Mouse (Mus musculus) ovary, adult 18-20 months (tissue): ENCODE data around the gene Srgap3.
"Not testable (repeated sequence)": the region's sequence is repeated elsewhere in the genome, so short reads cannot be mapped to it uniquely, and the experiment has no call there.

Experiments used
- DNase-seq: peaks from one replicate; pipeline ENCODE4 v3.0.0; 2022; ENCODE audit warnings: low spot score, mixed read lengths

Srgap3 gene

DNA sequence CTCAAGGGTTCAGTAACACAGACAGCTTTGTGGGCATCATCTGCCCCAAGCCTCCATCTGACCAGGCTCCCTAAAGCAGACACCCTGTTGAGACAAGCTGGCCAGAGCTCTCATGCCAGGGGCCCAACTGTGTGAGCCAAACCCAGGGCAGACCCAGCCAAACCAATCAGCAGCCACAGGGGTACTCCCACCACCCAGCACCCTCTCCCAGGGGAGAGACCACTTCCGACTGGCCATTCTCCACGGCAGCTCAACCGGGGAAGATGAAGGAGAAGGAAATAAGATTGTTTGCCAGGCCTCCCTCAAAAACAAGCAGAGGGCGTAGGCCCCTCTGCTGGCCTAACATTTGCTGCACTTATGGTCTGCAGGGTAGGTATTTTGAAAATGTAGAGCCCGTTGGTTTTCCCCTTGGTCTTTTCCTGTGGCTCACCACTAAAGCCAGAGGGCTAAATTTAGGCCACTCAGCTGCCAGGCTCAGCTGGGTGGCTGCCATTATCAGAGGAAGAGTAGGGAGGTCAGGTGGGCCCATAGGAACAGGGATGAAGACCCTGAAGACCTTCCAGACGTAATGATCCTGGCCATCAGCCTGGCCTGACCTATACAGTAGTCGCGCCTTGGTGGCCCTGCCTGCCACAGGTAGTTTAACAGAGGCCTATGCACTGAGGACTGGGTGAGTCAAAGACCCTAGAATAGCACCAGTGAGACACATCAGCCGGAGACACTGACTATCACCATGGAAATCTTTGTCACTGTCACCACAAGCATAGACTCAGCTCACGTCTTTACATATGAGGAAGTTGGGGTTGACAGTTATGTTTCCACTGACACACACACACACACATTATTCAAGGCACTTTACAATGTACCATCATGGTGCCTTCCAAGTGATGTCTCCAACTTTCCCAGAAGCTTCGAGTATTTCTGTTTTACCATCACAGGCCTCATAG, 85.4 kb downstream of the Srgap3 start:
- DNase-seq = no peak

DNA sequence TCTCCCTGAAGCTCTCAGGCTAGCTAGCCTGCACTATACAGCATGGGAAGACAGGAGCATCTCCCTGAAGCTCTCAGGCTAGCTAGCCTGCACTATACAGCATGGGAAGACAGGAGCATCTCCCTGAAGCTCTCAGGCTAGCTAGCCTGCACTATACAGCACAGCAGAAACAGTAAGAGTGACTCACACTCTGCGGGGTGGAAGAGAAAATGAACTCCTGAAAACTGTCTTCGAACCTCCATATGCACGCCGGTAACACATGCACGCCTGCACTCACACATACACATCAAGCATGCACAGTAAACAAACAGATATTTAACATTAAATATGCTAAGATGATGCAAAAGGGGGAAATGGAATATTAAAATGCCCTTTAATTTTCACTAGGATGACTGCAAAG, 86.8 kb downstream of the Srgap3 start:
- DNase-seq = not testable (repeated sequence)

DNA sequence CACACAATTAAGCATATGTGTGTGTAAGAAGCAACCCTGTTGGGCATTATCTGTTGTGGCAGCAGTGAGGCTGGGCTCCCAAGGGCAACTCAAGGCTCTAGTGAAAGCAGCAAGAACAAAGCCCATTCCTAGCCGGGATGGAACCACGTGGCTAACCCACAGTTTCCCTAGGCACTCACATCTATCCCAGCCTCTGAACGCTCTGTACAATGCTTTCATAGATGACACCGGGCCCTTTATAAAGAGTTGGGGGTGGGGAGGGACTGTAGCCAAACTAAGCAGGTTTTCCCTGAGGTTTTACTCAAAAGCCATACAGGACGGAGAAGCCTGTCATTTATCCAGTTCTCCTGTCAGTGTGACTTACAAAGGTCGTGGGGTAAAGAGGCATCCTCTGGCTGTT, 90.0 kb downstream of the Srgap3 start:
- peak; percentile 41 for DNase-seq

DNA sequence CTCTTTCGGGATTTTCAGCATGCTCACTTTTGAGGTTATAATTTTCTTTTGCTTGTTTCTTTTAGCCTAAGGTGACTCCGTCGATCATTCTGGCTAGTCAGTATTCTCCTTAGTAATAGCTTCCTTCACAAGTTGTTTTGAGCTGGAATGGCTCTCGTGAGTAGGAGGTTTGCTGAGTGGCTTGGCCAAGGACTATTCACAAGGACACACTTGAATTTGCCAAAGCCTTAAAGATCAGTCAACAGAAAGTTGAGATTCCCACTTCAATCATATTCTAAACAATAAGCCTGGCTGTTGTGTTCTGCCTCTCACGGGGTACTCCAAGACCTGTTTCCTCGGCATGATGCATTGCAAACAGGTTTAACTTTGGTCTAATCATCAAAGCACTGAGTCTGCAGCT, 91.9 kb downstream of the Srgap3 start:
- DNase-seq = peak; percentile 44

DNA sequence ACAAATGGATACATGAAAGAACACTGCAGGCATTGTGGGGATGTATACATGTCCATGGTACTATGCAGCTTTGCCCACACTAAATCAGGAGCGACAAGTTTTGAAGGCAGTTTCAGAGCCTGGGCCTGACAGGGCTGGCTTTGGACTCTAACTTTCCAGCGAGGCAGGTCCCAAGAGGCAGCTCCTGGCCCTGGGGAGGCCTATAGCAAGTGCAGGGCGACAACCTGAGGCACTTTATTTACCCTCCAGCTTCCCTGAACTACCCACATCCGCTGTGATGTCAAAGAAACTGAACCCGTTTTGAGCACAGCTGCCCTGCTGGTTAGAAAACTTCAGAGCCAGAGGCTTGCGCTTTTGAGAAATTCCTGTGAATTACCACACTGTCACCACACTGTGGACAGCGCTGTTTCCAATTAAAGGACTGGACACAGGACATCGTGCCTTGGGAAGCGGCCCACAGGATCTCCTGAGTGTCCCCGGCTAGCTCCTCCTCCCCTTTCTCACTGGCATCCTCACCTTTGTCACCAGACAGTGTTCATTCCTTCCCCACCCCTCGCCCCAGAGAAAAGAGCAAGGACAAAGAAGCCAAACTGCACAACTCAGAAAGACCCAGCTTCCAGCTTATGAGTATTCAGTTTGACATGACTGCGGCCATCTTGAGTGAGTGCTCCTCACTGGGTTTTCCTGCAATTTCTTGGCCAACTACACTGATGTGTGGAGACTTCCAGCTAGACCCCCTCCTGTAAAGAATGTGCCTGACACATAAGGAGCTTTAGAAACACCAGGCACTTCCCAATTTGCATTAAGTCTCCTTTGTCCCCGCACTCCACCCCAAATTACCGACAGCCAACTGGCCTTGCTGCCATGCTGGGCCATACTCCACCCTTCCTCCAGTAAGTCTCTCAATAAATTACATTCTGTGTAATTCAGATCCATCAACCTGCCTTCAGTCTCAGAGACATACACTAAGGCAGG, 94.5 kb downstream of the Srgap3 start:
- no peak for DNase-seq

DNA sequence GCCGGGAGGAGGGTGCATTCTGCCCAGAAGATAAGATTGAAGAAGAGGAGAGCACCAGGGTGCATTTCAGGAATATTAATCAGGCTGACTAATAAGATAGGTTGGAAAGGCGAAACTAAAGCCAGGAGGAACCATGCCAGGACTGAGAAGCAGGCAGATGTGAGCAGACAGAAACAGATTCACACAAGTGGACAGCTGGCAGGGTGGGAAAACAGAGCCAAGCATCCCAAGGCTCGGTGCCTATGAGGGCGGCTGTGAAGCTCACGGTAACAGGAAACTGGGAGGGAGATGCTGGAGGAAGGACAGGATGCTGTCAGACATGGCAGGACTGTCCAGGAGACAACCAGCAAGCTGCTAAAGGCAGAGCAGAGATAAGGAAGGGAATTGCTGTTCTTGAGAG, 96.3 kb downstream of the Srgap3 start:
- DNase-seq = peak; percentile 29

DNA sequence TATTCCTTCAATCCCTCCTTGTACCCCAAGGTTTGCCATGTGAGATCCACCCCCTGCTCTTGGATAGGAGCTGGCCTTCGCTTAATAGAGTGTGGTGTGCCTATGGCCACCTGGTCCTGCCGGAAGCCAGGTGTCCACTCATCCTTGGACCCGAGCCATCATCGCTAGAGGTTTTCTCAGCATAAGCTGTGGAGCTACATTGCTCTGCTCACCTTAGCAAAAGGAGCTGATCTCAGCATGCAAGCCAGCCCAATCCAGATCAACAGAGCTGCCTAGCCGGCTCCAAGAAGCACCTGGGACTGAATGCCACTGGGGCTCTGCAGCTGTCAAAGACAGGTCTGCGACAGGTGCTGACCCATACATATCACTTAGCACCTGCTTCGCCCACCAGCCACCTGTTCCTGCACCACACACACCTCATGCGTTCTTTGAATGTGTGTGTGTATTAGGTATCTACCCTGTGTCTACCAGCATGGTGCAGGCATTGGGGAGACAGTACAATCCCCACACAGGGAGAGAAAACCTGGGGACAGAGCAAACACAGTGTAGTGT, 98.4 kb downstream of the Srgap3 start:
- no peak for DNase-seq

DNA sequence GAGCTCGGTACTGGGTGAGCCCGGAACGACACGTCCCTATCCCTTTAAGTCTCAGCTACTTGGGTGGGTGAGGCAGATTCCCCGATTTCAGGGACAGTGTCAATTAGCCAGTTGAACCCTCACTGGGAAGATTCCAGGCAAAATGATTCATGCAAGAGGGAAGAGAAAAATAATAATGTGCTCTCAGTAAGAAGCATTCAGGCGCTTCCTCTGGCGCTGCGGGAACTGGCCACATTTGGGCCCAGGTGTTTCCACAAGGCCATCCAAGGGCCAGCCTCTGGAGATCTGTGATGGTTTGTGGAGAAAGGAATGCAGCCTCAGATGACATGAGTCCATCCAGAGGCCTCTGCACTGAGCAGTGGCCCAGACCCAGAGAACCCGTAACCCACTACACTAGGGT, 100.2 kb downstream of the Srgap3 start:
- no peak for DNase-seq

DNA sequence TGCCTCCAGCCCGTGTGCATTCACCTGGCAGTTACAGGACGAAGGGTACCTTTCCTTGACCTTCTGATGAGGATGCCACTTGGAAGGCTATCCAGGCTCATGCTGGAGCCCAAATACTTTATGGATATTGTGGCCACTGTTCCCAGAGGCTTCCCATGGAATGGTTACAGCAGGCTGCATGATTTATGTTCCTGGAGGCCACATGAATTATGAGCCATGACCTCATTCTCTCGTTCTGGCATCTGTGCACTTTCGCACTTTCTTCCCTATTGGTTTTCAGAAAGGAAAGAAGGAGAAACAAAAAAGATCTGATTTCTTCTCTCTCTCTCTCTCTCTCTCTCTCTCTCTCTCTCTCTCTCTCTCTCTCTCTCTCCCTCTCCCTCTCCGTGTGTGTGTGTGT, 104.6 kb downstream of the Srgap3 start:
- DNase-seq = no peak

DNA sequence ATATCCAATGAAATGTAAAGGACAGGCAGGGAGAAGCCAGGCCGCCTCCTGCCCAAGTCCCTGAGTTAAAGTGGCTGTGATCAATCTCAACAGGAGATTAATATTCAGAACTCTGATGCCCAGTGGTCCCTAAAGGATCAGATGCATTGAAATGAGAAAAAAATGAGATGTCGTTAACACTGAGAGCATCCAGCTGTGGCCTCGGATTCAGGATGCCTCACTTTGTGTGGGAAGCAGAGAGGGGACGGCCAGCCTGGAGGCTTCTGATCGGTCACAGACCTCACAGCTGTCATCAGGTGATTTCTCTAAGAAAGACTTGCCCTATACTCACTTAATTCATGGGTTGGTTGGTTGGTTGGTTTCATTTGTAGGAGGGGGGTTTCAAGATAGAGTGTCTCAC, 106.7 kb downstream of the Srgap3 start:
- DNase-seq = no peak

DNA sequence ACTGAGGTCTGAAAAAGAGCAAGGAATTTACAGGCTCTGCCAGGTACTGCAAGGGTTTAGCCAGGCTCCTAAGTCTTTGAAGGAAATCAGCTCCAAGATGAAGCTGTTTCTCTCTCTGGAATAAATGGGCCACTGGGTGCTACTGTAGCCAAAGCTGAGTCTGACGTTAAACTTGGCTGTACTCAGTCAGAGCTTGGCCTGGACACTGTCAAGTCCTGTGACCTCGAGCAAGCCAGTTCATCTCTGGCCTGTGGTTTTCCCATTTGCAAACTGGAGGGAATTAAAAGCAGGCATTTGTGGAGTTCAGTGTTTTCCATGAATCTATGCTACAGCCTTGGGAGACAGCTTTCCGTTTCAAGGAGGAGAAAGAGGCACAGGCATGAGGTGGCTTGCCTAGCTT, 107.7 kb downstream of the Srgap3 start:
- DNase-seq = peak; percentile 21

DNA sequence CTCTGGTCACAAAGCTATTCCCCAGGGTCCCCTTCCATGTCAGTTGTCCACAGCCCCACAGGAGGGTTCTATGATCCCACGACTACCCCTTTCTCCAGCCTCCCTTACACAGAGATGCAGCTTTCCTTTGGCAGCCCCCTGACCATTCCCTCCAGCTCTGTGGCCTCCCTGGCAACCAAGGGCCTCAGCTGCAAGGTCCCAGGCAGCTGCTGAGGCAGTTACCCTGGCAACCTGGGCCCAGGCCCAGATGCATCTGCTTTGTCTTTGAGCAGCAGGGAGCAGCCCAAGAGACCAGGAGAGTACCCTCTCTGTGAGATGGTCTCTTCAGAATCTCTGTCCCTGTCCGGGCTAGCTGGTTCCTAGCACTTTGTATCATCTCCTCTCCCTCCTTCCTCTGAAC, 108.2 kb downstream of the Srgap3 start:
- no peak for DNase-seq

DNA sequence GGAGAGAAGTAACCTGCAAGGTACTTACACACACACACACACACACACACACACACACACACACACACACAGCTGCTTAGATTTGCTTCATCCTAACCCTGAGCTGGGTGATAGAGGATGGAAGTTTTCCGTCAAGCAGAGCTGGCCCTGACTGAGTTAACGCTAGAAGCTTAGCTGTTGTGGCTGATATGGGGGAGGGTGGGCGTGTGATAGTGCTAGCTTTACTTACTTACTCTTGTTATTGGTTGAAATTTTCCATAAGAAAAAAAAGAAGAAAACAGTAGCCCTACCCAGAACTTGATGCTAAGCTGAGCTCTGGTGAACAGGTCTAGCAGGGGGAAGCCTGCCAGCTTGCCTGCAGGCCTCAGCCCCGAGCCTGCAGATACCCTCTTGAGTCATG, 110.4 kb downstream of the Srgap3 start:
- no peak for DNase-seq

DNA sequence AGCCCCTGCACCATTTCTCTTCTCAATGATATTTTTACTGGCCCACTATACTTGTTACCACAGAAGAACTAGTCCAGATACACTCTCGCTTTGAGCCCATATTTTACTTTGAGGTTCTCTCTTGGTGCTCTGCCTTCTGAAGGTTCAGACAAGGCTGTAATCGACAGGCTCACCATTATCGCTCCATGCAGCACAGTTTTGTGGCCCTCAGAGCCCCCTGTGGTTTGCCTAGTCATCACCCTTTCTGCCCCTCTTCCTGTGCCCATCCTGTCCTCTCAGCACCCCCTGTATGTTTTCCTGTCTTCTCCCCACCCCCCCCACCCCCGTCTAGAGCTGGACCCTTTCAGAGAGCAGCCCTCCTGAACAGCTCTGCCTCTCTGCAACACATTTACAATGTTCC, 111.7 kb downstream of the Srgap3 start:
- no peak for DNase-seq

DNA sequence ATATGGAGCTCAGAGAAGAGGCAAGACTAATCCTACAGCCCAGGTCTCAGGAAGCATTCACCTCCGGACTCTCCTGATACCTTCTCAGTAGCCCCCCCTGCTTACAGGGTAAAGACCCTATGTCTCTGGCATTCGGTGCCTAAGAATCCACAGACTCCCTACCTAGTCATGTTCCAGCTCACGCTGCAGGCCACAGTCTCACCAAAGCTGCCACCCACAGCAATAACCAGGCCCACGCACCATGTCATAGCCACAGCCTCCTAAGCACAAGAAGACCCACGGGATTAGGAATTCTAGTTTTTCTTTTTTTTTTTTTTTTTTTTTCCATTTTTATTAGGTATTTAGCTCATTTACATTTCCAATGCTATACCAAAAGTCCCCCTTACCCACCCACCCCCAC, 112.6 kb downstream of the Srgap3 start:
- DNase-seq = no peak

DNA sequence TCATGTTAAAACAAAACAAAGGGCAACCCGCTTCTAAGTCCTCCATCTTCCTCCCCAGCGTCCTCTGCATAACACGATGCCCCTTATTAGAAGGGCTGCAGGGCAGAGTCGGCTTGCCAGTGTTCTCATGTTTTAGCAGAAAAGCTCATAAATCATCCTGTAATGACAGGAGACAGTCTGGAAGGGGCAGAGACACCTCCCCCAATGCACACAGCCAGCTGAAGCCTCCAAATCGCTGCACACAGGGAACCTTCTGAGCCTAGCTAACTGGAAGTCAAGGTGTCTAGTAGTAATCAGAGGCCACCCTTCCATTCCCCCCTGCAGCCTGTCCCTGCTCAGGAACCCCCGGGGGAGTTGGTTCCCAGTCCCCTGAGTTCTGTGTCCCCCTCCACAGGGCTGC, 113.3 kb downstream of the Srgap3 start:
- DNase-seq = no peak

DNA sequence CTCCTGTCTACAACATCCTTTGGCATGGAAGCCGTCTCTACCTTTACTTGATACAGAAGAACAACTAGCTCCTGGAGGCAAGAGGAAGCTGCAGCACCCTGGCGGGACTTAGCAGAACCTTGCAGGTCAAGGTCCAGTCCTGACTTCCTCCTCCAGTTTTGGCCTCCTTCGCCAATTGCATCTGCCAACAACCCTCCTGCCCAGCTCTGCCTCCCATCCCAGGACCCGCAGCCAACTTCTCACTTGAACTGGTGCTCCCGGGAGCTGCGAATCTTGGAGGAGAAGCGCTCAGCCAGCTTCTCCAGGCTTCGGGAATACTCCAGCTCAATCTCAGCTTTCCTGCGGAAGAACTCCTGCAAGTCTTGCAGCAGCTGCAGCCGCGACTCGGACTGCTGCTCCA, 117.9 kb downstream of the Srgap3 start:
- DNase-seq = no peak

DNA sequence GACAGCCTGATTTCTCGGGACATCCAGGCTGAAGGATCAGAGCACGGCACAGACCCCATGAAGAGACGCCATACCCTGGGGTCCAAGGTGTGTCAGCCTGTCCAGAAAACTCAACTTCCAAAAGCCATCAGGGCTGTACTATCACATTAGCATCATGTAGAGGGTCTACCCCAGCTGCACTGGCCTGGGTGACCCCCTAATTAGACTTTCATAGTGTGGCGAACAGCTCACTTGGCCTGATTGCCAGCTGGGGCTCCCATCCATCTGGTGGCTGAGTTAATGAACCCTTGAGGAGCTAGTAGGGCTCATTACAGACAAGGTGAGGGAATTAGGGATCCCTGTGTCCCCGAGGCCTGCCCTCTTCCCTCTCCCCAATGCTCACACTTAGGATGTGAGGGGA, 118.6 kb downstream of the Srgap3 start:
- DNase-seq = no peak

DNA sequence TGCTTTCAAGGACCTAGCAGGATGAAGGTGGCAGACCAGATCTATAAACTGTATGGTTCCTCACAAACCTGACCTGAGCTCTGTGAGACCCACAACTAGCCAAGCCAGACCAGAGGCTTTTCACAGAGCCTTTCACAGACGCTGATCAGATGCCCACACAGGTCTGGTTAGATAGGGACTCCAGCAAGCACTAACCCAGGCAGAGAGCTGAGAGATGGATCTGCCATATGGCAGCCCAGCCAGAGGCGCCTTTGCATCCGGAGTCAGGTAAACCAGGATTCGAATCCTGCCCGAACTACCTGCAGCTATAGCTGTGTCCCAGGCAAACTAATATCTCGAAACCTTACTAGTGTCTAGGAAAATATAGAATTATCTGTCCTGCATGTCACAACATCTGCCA, 121.4 kb downstream of the Srgap3 start:
- DNase-seq = no peak

DNA sequence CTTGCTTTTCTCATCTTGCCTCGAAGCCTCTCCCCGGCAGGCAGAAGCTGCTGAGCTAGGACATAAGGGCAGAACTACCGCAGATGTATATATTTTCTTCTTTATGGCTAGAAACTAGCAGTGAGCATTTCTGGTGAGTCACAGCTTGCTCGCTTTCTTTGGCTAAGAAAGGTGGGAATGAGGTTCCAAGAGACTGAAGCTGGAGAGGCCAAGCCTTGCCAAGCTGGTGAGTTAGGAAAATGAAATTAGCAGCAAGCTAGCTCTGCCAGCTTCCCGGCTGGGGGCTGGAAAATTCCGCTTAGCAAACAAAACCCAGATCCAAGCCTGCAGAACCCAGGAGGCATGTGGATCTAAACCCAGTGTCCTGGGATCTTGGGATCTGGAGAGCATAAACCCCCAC, 124.0 kb downstream of the Srgap3 start:
- no peak for DNase-seq

DNA sequence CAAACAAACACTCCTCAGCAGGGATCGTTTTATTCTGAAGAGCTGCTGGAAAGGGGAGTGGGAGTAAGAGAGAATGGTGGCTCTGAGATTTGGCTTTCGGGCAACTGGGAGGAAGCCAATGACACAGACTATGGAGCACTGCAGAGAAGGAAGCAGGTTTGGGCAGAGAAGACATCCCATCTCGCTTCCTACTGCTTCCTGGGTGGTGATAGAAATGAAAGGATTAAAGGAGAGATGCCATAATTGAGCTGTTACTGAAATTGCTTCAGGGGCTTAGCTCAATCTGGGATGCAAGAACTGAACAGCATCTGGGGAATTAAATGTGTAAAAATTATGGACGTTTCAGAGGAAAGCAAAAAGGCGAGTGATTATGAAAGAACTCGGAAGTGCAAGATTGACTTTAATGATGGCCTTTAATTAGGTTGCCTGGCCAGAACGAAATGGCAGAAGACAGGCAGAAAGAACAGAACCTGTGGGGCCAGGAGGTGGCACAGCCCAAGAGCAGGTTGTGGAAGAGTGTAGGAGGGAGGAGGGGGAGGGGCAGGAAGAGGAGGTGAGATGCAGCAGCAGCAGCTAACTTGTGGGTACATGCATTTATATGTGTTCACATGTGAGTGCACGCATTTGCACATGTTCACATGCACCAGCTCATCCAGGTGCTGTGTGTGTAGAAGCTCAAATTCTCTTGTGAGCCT, 126.6 kb downstream of the Srgap3 start:
- DNase-seq = no peak

DNA sequence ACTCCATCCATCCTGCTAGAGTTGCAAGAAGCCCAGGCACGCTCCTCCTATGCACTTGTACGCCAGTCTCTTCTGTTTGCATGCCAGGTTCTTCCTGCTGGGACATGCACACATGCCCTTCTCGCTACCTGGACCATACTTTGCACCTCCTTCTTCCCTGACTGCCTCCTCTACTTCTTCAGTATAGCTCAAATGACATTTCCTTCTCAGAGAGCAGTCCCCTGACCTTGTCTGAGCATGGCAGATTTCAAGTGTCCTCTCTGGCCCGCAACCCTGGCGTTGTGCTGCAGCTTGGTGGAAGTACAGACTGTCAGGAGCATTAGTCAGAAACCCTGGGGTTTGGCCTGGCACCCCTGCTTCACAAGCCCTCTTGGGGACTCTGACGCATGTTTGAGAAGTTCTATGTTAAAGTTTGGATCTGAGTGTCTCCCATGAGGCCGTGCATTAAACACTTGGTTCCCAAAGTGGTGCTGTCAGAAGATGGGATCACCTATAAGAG, 128.6 kb downstream of the Srgap3 start:
- no peak for DNase-seq
